Mouse (Mus musculus): Measurements from ENCODE around the gene Wapl. TPM values are rescaled to one million over a fixed set of nuclear protein-coding genes. Genes with fewer than 3 reads are reported as not detected.
A peak's percentile ranks its signal among the peaks of the same experiment; 100 is the strongest.

The Wapl gene
- 97.6 TPM in 1 of 2 replicates, not detected in the other for polyA plus RNA-seq (2012; ENCODE audit: insufficient read depth, insufficient read length, low replicate concordance, missing spikeins)

DNA sequence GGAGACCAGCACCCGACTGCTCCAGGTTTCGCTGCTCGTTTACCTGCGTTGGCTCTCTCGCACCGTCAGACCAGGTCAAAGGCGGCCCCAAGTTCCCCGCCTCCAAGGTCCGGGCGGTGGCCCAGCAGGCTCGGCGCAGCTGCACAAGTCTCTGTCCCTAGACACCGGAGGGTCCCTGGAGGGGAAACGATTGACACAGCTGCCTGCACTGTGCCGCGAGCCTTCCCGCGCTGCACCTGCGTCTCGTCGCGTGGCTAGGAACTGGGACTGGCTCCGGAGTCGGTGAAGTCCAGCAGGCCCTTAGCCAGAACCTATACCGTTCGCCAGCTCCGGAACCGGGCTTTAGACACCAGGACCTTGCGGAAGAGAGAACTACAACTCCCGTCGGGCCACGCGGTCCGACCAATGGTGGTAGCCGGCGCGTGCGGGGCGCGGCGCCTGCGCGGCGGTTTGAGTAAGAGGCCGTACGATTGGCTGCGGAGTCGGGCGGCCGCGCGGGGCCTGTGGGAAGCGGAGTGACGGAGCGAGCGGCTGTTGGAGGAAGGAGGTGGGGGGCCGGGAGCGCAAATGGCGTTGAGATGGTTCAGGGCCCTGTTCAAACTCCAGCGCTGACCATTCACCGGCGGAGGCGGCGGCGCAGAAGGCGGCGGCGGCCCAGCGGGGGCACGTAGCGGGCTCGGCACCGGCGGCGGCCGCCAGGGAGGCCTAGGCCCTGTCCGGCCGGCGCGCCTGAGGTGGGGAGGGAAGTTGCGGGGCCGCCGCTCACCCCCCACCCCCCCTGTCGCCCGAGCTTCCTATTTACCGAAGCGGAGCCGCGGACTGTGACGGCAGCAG is at the start of gene Wapl:
TSS of gene Wapl (plus strand) at position 534 of the 834 bp plus-strand sequence.
- peak within 1 kb of the TSS; percentile 67 for H3K27ac ChIP-seq (ENCODE audit: insufficient read depth, low read depth, low read length)
- TF ChIP-seq CTCF (IDR thresholded peaks at IDR 0.05; ENCODE audit: insufficient read depth, low read depth, low read length) (no peak), POLR2A (IDR thresholded peaks at IDR 0.05; ENCODE audit: insufficient read depth, low read depth, low read length) (peak; percentile 64; the same call in 1 of the 2 replicates)
- under 1% methylated on average over 90 of the region's 90 CpGs for WGBS
- peak within 1 kb of the TSS; percentile 96 for H3K4me3 ChIP-seq (ENCODE audit: insufficient read depth, low read depth, low read length)
- no peaks in the 10 kb centered on the region for H3K4me1 ChIP-seq (ENCODE audit: control insufficient read depth, insufficient read depth, low read length)

DNA sequence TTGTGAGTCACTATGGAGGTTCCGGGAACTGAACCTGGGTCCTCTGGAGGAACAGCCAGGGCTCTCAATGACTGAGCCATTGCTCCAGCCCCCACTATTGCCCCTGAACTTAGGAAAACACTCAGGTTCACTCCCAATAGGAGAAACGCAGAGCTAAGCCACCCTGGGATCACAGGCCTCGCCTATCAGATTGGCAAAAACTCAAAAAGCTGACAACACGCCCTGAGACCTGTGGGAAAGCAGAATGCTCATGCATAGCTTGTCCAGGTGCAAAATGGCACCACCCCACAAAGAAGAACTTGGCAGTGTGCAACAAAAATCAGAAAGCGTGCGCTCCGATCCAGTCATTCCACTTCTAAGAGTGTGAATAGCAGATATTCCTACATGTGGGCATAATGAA is 46.9 kb upstream of the Wapl start:
- no peak overlapping the region for H3K27ac ChIP-seq (ENCODE audit: insufficient read depth, low read depth, low read length)
- no peak overlapping the region for H3K4me3 ChIP-seq (ENCODE audit: insufficient read depth, low read depth, low read length)
- no peaks in the 10 kb centered on the region for H3K4me1 ChIP-seq (ENCODE audit: control insufficient read depth, insufficient read depth, low read length)
- 96% methylated on average over 7 of the region's 7 CpGs for WGBS
- TF ChIP-seq POLR2A (IDR thresholded peaks at IDR 0.05; ENCODE audit: insufficient read depth, low read depth, low read length) (no peak), CTCF (IDR thresholded peaks at IDR 0.05; ENCODE audit: insufficient read depth, low read depth, low read length) (no peak)

- no peak for TF ChIP-seq CTCF (IDR thresholded peaks at IDR 0.05; ENCODE audit: insufficient read depth, low read depth, low read length)
- no peak for TF ChIP-seq POLR2A (IDR thresholded peaks at IDR 0.05; ENCODE audit: insufficient read depth, low read depth, low read length)
- no peak overlapping the region for H3K4me3 ChIP-seq (ENCODE audit: insufficient read depth, low read depth, low read length)
- no peaks in the 10 kb centered on the region for H3K4me1 ChIP-seq (ENCODE audit: control insufficient read depth, insufficient read depth, low read length)
- H3K27ac ChIP-seq (ENCODE audit: insufficient read depth, low read depth, low read length): no peak overlapping the region
- 87% methylated on average over 10 of the region's 10 CpGs for WGBS
Measured at GRCm38 (mm10) chr14:34632722-34633448, 40.8 kb upstream of the Wapl start.

- H3K4me1 ChIP-seq (ENCODE audit: control insufficient read depth, insufficient read depth, low read length): no peaks in the 10 kb centered on the region
- TF ChIP-seq POLR2A (IDR thresholded peaks at IDR 0.05; ENCODE audit: insufficient read depth, low read depth, low read length): no peak
- TF ChIP-seq CTCF (IDR thresholded peaks at IDR 0.05; ENCODE audit: insufficient read depth, low read depth, low read length): no peak
- no peak overlapping the region for H3K4me3 ChIP-seq (ENCODE audit: insufficient read depth, low read depth, low read length)
- H3K27ac ChIP-seq (ENCODE audit: insufficient read depth, low read depth, low read length): no peak overlapping the region
- whole genome bisulfite sequencing: 66% methylated on average over 7 of the region's 7 CpGs
Measured at GRCm38 (mm10) chr14:34635192-34635591, 38.5 kb upstream of the Wapl start.

DNA sequence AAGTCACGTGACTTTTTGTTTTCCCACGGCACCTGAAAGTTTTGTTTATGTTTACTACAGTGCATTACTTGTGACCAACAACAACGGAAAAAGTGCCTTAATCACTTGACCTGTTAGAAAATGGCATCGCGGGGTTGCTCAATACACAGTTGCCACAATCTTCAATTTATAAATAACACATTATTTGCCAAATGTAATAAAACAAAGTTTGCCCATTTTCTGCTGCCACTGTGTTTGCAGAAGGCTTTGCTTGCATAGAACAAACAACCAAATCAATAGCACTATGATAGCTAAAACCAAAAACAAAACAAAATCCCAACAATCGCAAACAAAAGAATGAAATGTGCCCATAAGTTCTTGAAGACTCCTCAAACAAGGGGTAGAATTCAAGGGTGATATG is 38.0 kb upstream of the Wapl start:
- no peak overlapping the region for H3K4me3 ChIP-seq (ENCODE audit: insufficient read depth, low read depth, low read length)
- 92% methylated on average over 6 of the region's 6 CpGs for WGBS

DNA sequence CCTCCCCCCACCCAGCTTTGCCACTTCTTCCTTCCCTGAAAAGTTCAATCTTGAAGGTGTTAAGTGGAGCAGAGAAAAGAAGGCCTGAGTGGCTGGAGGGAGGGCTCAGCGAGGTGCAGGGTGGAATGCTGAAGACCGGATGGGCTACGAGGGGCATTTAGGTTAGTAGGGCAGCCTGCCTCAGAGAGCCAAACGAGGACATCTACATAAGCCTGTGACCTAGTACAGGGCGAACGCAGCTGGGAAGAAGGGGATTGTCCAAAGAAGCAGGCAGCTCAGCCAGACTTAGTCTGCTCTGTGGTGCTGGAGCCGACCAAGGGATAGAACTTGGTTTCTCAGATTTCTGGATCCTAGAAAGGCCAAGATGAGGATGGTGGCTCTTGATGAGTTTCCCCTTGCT is 29.6 kb upstream of the Wapl start:
- no peak for TF ChIP-seq CTCF (IDR thresholded peaks at IDR 0.05; ENCODE audit: insufficient read depth, low read depth, low read length)
- TF ChIP-seq POLR2A (IDR thresholded peaks at IDR 0.05; ENCODE audit: insufficient read depth, low read depth, low read length): no peak
- no peaks in the 10 kb centered on the region for H3K4me1 ChIP-seq (ENCODE audit: control insufficient read depth, insufficient read depth, low read length)
- WGBS: 89% methylated on average over 7 of the region's 7 CpGs
- H3K4me3 ChIP-seq (ENCODE audit: insufficient read depth, low read depth, low read length): no peak overlapping the region
- no peak overlapping the region for H3K27ac ChIP-seq (ENCODE audit: insufficient read depth, low read depth, low read length)

More for the DNA sequence above, 38.0 kb upstream of the Wapl start:
- TF ChIP-seq POLR2A (IDR thresholded peaks at IDR 0.05; ENCODE audit: insufficient read depth, low read depth, low read length) (no peak), CTCF (IDR thresholded peaks at IDR 0.05; ENCODE audit: insufficient read depth, low read depth, low read length) (no peak)
- Histone ChIP-seq H3K4me1 (ENCODE audit: control insufficient read depth, insufficient read depth, low read length) (no peaks in the 10 kb centered on the region), H3K27ac (ENCODE audit: insufficient read depth, low read depth, low read length) (no peak overlapping the region)

GRCm38 (mm10) chr14:34647870-34648475 is 25.8 kb upstream of the Wapl start:
- Histone ChIP-seq H3K27ac (ENCODE audit: insufficient read depth, low read depth, low read length) (no peak overlapping the region), H3K4me3 (ENCODE audit: insufficient read depth, low read depth, low read length) (no peak overlapping the region), H3K4me1 (ENCODE audit: control insufficient read depth, insufficient read depth, low read length) (no peaks in the 10 kb centered on the region)
- 79% methylated on average over 8 of the region's 8 CpGs for WGBS
- no peak for TF ChIP-seq CTCF (IDR thresholded peaks at IDR 0.05; ENCODE audit: insufficient read depth, low read depth, low read length)
- TF ChIP-seq POLR2A (IDR thresholded peaks at IDR 0.05; ENCODE audit: insufficient read depth, low read depth, low read length): no peak

GRCm38 (mm10) chr14:34657131-34657530 is 16.6 kb upstream of the Wapl start:
- H3K4me3 ChIP-seq (ENCODE audit: insufficient read depth, low read depth, low read length): no peak overlapping the region
- WGBS: 97% methylated on average over 5 of the region's 5 CpGs
- H3K27ac ChIP-seq (ENCODE audit: insufficient read depth, low read depth, low read length): no peak overlapping the region
- TF ChIP-seq POLR2A (IDR thresholded peaks at IDR 0.05; ENCODE audit: insufficient read depth, low read depth, low read length) (no peak), CTCF (IDR thresholded peaks at IDR 0.05; ENCODE audit: insufficient read depth, low read depth, low read length) (no peak)
- H3K4me1 ChIP-seq (ENCODE audit: control insufficient read depth, insufficient read depth, low read length): peaks cover 6% of the 10 kb centered on the region

All from olfactory bulb, adult 2 months (tissue).